Mouse (Mus musculus) CH12.LX (cell line): ENCODE data around the gene Socs1. TPM values are rescaled to one million over a fixed set of nuclear protein-coding genes. Genes with fewer than 3 reads are reported as not detected.
A peak's percentile ranks its signal among the peaks of the same experiment; 100 is the strongest.

Experiments
- DNase-seq: peaks from one replicate; pipeline ENCODE4 v3.0.0-alpha.2; 2013; ENCODE audit errors: extremely low read depth
- H3K27ac ChIP-seq: 2 replicates; pipeline ENCODE4 v1.5.1; 2012; ENCODE audit warnings: low read depth, mild to moderate bottlenecking, control low read depth, moderate library complexity; ENCODE audit not compliant: insufficient read depth
- H3K27me3 ChIP-seq: replicated peaks from 2 replicates; pipeline ENCODE3; 2012; ENCODE audit warnings: inconsistent platforms
- H3K36me3 ChIP-seq, 2 experiments: replicated peaks in 1 of 2; 2 replicates each; pipeline versions ENCODE3 to v1.6.1; 2012; ENCODE audit warnings: inconsistent platforms in 1 of 2, low read length in 1 of 2, mild to moderate bottlenecking in 1 of 2, mixed read lengths in 1 of 2, moderate library complexity in 1 of 2; ENCODE audit not compliant: control insufficient read depth in 1 of 2, insufficient read depth in 1 of 2
- H3K4me1 ChIP-seq, 2 experiments: 2 replicates each; pipeline ENCODE4 v1.6.1; 2012; ENCODE audit warnings: inconsistent platforms in 1 of 2, moderate library complexity in 1 of 2; ENCODE audit not compliant: insufficient read depth in 2 of 2, control insufficient read depth in 1 of 2
- H3K4me2 ChIP-seq: 2 replicates; pipeline ENCODE4 v1.6.1; 2012; ENCODE audit warnings: low read depth, mild to moderate bottlenecking, control low read depth; ENCODE audit not compliant: poor library complexity, insufficient read depth, severe bottlenecking
- H3K4me3 ChIP-seq, 3 experiments: fragments of 150-350 bp in 1 of 3; sonication (generic) in 1 of 3; replicated peaks in 1 of 3; 2 replicates each; pipeline versions ENCODE3 to v1.5.1; 2011 to 2012; ENCODE audit warnings: low read depth in 2 of 3, low read length in 2 of 3, mild to moderate bottlenecking in 2 of 3, moderate library complexity in 2 of 3, control low read depth in 1 of 3, improper control_type of control experiment in 1 of 3, inconsistent platforms in 1 of 3, mixed read lengths in 1 of 3; ENCODE audit not compliant: poor library complexity in 1 of 3
- H3K79me2 ChIP-seq: replicated peaks from 2 replicates; pipeline ENCODE4 v1.6.1; 2012; ENCODE audit warnings: mild to moderate bottlenecking, moderate library complexity; ENCODE audit not compliant: control insufficient read depth, poor library complexity, insufficient read depth, severe bottlenecking; ENCODE audit errors: extremely low read depth
- H3K9ac ChIP-seq: 2 replicates; pipeline ENCODE4 v1.6.1; 2012; ENCODE audit warnings: low read depth, mild to moderate bottlenecking, control low read depth, moderate library complexity; ENCODE audit not compliant: insufficient read depth
- H3K9me3 ChIP-seq: replicated peaks from 2 replicates; pipeline ENCODE3; 2012; ENCODE audit warnings: low read length, inconsistent platforms, mixed read lengths
- BHLHE40 ChIP-seq: IDR thresholded peaks from 2 replicates; pipeline ENCODE4 v1.6.1; 2011; ENCODE audit warnings: mild to moderate bottlenecking, low read depth, low read length, improper control_type of control experiment
- CHD1 ChIP-seq: IDR thresholded peaks from 2 replicates; pipeline ENCODE4 v1.6.1; 2012; ENCODE audit warnings: low read depth, low read length, improper control_type of control experiment, inconsistent platforms
- CHD2 ChIP-seq: IDR thresholded peaks from 2 replicates; pipeline ENCODE4 v1.6.1; 2011; ENCODE audit warnings: low read length, improper control_type of control experiment
- CTCF ChIP-seq, 2 experiments: IDR thresholded peaks in 1 of 2; conservative IDR thresholded peaks in 1 of 2; 2 replicates each; pipeline ENCODE4 v1.5.1; 2011 to 2012; ENCODE audit warnings: low read depth in 2 of 2, low read length in 2 of 2, improper control_type of control experiment in 1 of 2, inconsistent platforms in 1 of 2, mild to moderate bottlenecking in 1 of 2, moderate library complexity in 1 of 2
- E2F4 ChIP-seq: IDR thresholded peaks from 2 replicates; pipeline ENCODE4 v1.6.1; 2011; ENCODE audit warnings: low read depth, low read length, improper control_type of control experiment; ENCODE audit not compliant: insufficient replicate concordance
- ELF1 ChIP-seq: IDR thresholded peaks from 2 replicates; pipeline ENCODE4 v1.6.1; 2014; ENCODE audit warnings: low read depth, mild to moderate bottlenecking, inconsistent platforms, low read length, improper control_type of control experiment
- EP300 ChIP-seq: IDR thresholded peaks from 2 replicates; pipeline ENCODE4 v1.6.1; 2011; ENCODE audit warnings: low read length, improper control_type of control experiment
- ETS1 ChIP-seq: conservative IDR thresholded peaks from 2 replicates; pipeline ENCODE4 v1.6.1; 2012; ENCODE audit warnings: low read depth, mild to moderate bottlenecking, inconsistent platforms, low read length, improper control_type of control experiment, moderate library complexity
- GABPA ChIP-seq: IDR thresholded peaks from 2 replicates; pipeline ENCODE4 v1.6.1; 2012; ENCODE audit warnings: low read depth, low read length, improper control_type of control experiment, inconsistent platforms; ENCODE audit not compliant: insufficient replicate concordance
- HCFC1 ChIP-seq: IDR thresholded peaks from 2 replicates; pipeline ENCODE4 v1.6.1; 2012; ENCODE audit warnings: low read depth, mild to moderate bottlenecking, inconsistent platforms, low read length, improper control_type of control experiment
- IRF4 ChIP-seq: IDR thresholded peaks from 2 replicates; pipeline ENCODE4 v1.6.1; 2014; ENCODE audit warnings: low read depth, mild to moderate bottlenecking, inconsistent platforms, low read length, improper control_type of control experiment
- JUN ChIP-seq: IDR thresholded peaks from 2 replicates; pipeline ENCODE4 v1.6.1; 2011; ENCODE audit warnings: low read depth, mild to moderate bottlenecking, low read length, improper control_type of control experiment, moderate library complexity; ENCODE audit not compliant: insufficient read depth
- JUND ChIP-seq: conservative IDR thresholded peaks from 2 replicates; pipeline ENCODE4 v1.6.1; 2011; ENCODE audit warnings: low read depth, low read length, improper control_type of control experiment
- KAT2A ChIP-seq: IDR thresholded peaks from 2 replicates; pipeline ENCODE4 v1.6.1; 2012; ENCODE audit warnings: low read length, improper control_type of control experiment, inconsistent platforms; ENCODE audit not compliant: insufficient replicate concordance
- MAFK ChIP-seq: IDR thresholded peaks from 2 replicates; pipeline ENCODE4 v1.6.1; 2011; ENCODE audit warnings: low read length, improper control_type of control experiment; ENCODE audit not compliant: insufficient replicate concordance
- MAX ChIP-seq: IDR thresholded peaks from 2 replicates; pipeline ENCODE4 v1.6.1; 2011; ENCODE audit warnings: low read length, improper control_type of control experiment
- MAZ ChIP-seq: IDR thresholded peaks from 2 replicates; pipeline ENCODE4 v1.6.1; 2012; ENCODE audit warnings: low read depth, mild to moderate bottlenecking, inconsistent platforms, low read length, improper control_type of control experiment, moderate library complexity
- MEF2A ChIP-seq: IDR thresholded peaks from 2 replicates; pipeline ENCODE4 v1.6.1; 2014; ENCODE audit warnings: low read depth, mild to moderate bottlenecking, inconsistent platforms, low read length, improper control_type of control experiment, borderline replicate concordance
- MXI1 ChIP-seq: IDR thresholded peaks from 2 replicates; pipeline ENCODE4 v1.6.1; 2011; ENCODE audit warnings: mild to moderate bottlenecking, low read depth, low read length, improper control_type of control experiment
- MYC ChIP-seq: IDR thresholded peaks from 2 replicates; pipeline ENCODE4 v1.6.1; 2011; ENCODE audit warnings: low read depth, mild to moderate bottlenecking, improper control_type of control experiment, low read length
- NELFE ChIP-seq: IDR thresholded peaks from 2 replicates; pipeline ENCODE4 v1.6.1; 2011; ENCODE audit warnings: low read depth, low read length, improper control_type of control experiment
- NRF1 ChIP-seq: IDR thresholded peaks from 2 replicates; pipeline ENCODE4 v1.6.1; 2014; ENCODE audit warnings: low read depth, mild to moderate bottlenecking, inconsistent platforms, low read length, improper control_type of control experiment, moderate library complexity
- PAX5 ChIP-seq: IDR thresholded peaks from 2 replicates; pipeline ENCODE4 v1.6.1; 2012; ENCODE audit warnings: low read length, inconsistent platforms, mixed read lengths
- POLR2A ChIP-seq: IDR thresholded peaks from 2 replicates; pipeline ENCODE4 v1.6.1; 2011; ENCODE audit warnings: low read depth, mild to moderate bottlenecking, improper control_type of control experiment, low read length
- POLR2AphosphoS2 ChIP-seq: IDR thresholded peaks from 2 replicates; pipeline ENCODE4 v1.6.1; 2011; ENCODE audit warnings: low read depth, low read length, improper control_type of control experiment
- RAD21 ChIP-seq: IDR thresholded peaks from 2 replicates; pipeline ENCODE4 v1.6.1; 2011; ENCODE audit warnings: low read depth, mild to moderate bottlenecking, low read length, improper control_type of control experiment, moderate library complexity
- RCOR1 ChIP-seq: conservative IDR thresholded peaks from 2 replicates; pipeline ENCODE4 v1.6.1; 2012; ENCODE audit warnings: low read depth, mild to moderate bottlenecking, inconsistent platforms, low read length, improper control_type of control experiment
- SIN3A ChIP-seq: IDR thresholded peaks from 2 replicates; pipeline ENCODE4 v1.6.1; 2012; ENCODE audit warnings: low read length, improper control_type of control experiment, inconsistent platforms
- SMC3 ChIP-seq: IDR thresholded peaks from 2 replicates; pipeline ENCODE4 v1.6.1; 2011; ENCODE audit warnings: low read depth, low read length, improper control_type of control experiment
- TBP ChIP-seq: conservative IDR thresholded peaks from 2 replicates; pipeline ENCODE4 v1.6.1; 2011; ENCODE audit warnings: low read depth, low read length, improper control_type of control experiment
- TCF12 ChIP-seq: IDR thresholded peaks from 2 replicates; pipeline ENCODE4 v1.6.1; 2014; ENCODE audit warnings: low read depth, mild to moderate bottlenecking, inconsistent platforms, low read length, improper control_type of control experiment
- UBTF ChIP-seq: IDR thresholded peaks from 2 replicates; pipeline ENCODE4 v1.6.1; 2012; ENCODE audit warnings: low read depth, mild to moderate bottlenecking, inconsistent platforms, low read length, improper control_type of control experiment, moderate library complexity
- USF1 ChIP-seq: IDR thresholded peaks from 2 replicates; pipeline ENCODE4 v1.6.1; 2014; ENCODE audit warnings: low read depth, mild to moderate bottlenecking, inconsistent platforms, low read length, improper control_type of control experiment
- USF2 ChIP-seq: conservative IDR thresholded peaks from 2 replicates; pipeline ENCODE4 v1.6.1; 2011; ENCODE audit warnings: low read depth, low read length, improper control_type of control experiment
- ZC3H11A ChIP-seq: IDR thresholded peaks from 2 replicates; pipeline ENCODE4 v1.6.1; 2012; ENCODE audit warnings: low read depth, mild to moderate bottlenecking, inconsistent platforms, low read length, improper control_type of control experiment
- ZKSCAN1 ChIP-seq: IDR thresholded peaks from 2 replicates; pipeline ENCODE4 v1.6.1; 2012; ENCODE audit warnings: low read depth, inconsistent platforms, low read length, improper control_type of control experiment, borderline replicate concordance
- ZMIZ1 ChIP-seq: IDR thresholded peaks from 2 replicates; pipeline ENCODE4 v1.6.1; 2012; ENCODE audit warnings: low read depth, mild to moderate bottlenecking, inconsistent platforms, low read length, improper control_type of control experiment
- ZNF384 ChIP-seq: IDR thresholded peaks from 2 replicates; pipeline ENCODE4 v1.6.1; 2012; ENCODE audit warnings: low read depth, low read length, improper control_type of control experiment, inconsistent platforms
- dilution Hi-C: fragments of 300-500 bp; cut with MboI; formaldehyde crosslinking; loops from 2 replicates; pipeline ENCODE4 v1.14.3; 2020; ENCODE audit warnings: low sequenced_read_pairs; ENCODE audit not compliant: extremely low pct_unique_long_range_greater_than_20kb, extremely low pct_ligation_motif_present
- in situ Hi-C: fragments of 300-500 bp; cut with MboI; formaldehyde crosslinking; loops from 3 replicates; pipeline ENCODE4 v1.14.3; 2019; ENCODE audit warnings: low sequenced_read_pairs, low pct_ligation_motif_present, low pct_unique_long_range_greater_than_20kb, mixed read lengths
- polyA plus RNA-seq: library from polyadenylated mRNA; unstranded; fragments of >175 nt; gene quantifications from 2 replicates; pipeline ENCODE4 v1.2.1, GENCODE M21; 2012; ENCODE audit warnings: low read depth; ENCODE audit not compliant: insufficient read length
- total RNA-seq, 2 experiments: library from RNA; depleted of rRNA; stranded (reverse); fragments of 300-350 nt in 1 of 2; fragments of >200 nt in 1 of 2; gene quantifications; 2 replicates each; pipeline ENCODE4 v1.2.3; 2012 to 2014

The Socs1 gene
- total and polyA plus RNA-seq, 3 experiments, result 18.8 to 29.1 (median 27.6) TPM

DNA sequence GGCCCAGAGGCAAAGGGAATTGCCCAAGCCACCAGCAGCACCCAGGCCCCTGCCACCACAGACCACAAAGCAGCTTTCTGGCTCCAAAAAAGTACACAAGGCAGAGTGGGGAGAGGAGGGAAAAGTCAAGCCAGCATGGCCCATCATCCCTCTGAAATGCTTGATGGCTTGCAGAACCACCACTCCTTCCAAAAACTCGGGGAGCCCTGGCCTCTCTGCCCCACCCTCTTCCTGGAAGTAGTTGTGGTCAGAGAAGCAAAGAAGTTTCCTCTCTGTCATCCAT, 2.2 kb downstream of the Socs1 start:
- dilution Hi-C loops, result no loop called here
- Histone ChIP-seq H3K79me2 (peaks cover 16% of the 10 kb centered on the region), H3K4me3 (peak overlapping the region; percentile 84 to 99 (median 96)), H3K36me3 (peaks cover 0 to 26% of the 10 kb centered on the region in 2 experiments), H3K4me1 (peaks cover 27 to 59% of the 10 kb centered on the region in 2 experiments), H3K27me3 (no peaks in the 10 kb centered on the region), H3K9ac (peak overlapping the region; percentile 89), H3K4me2 (peak overlapping the region; percentile 52), H3K9me3 (no peaks in the 10 kb centered on the region), H3K27ac (peak overlapping the region; percentile 97)
- TF ChIP-seq MYC (no peak), JUND (no peak), MAZ (no peak; the same call in 1 of the 2 replicates), ZKSCAN1 (no peak), CHD1 (no peak), POLR2A (peak; percentile 52), BHLHE40 (peak; percentile 81), ZC3H11A (no peak), RAD21 (no peak; the same call in 1 of the 2 replicates), SMC3 (no peak; the same call in 1 of the 2 replicates), USF2 (no peak), HCFC1 (no peak), CHD2 (peak; percentile 54; the same call in 1 of the 2 replicates), MAX (peak; percentile 76), TBP (no peak), MEF2A (peak; percentile 86; the same call in 1 of the 2 replicates), KAT2A (no peak), JUN (no peak), ZNF384 (peak; percentile 51; the same call in 1 of the 2 replicates), UBTF (no peak), CTCF (conservative IDR thresholded peaks at IDR 0.05 in 1 of 2, IDR thresholded peaks at IDR 0.05 in 1 of 2; ENCODE audit: low read depth in 2 of 2, low read length in 2 of 2) (no peak), RCOR1 (peak; percentile 88), USF1 (no peak), E2F4 (no peak), MXI1 (0 out of 2 replicates have a peak, but pooled peaks have one; percentile 25), ZMIZ1 (no peak), NELFE (no peak), POLR2AphosphoS2 (peak; percentile 29; the same call in 1 of the 2 replicates), EP300 (peak; percentile 80), MAFK (peak; percentile 60; the same call in 1 of the 2 replicates), ELF1 (no peak), TCF12 (peak; percentile 95), ETS1 (peak; percentile 76), IRF4 (peak; percentile 80; the same call in 1 of the 2 replicates), NRF1 (0 out of 2 replicates have a peak, but pooled peaks have one; percentile 8), PAX5 (no peak), GABPA (no peak), SIN3A (no peak; the same call in none of the 2 replicates)
- in situ Hi-C loops, result loop anchor here (5.0 kb wide), 1 partner anchor 36 kb away; no protein-coding TSS in a partner anchor
- DNase-seq, result peak; percentile 75
